Mouse (Mus musculus) heart, embryonic 16.5 days (tissue): ENCODE results near the gene Clec11a. TPM values are rescaled to one million over a fixed set of nuclear protein-coding genes. Genes with fewer than 3 reads are reported as not detected.

ENCODE experiments used
- ATAC-seq: fragments of 200-750 bp; cut with Nextera tagmentation; replicated peaks from 2 replicates; pipeline ENCODE4 v1.8.0; 2017; ENCODE audit warnings: moderate number of reproducible peaks; ENCODE audit not compliant: insufficient read depth, low FRiP score; ENCODE audit errors: extremely low read depth
- H3K27ac ChIP-seq: fragments of 300-500 bp; sonication (generic); 2 replicates; pipeline ENCODE4 v1.5.1; 2014; ENCODE audit warnings: mild to moderate bottlenecking, low read length, control low read depth, moderate library complexity
- H3K27me3 ChIP-seq: fragments of 300-500 bp; sonication (generic); 2 replicates; pipeline ENCODE4 v1.6.1; 2014; ENCODE audit warnings: low read length, mixed read lengths; ENCODE audit not compliant: control insufficient read depth, insufficient read depth
- H3K36me3 ChIP-seq: fragments of 300-500 bp; sonication (generic); 2 replicates; pipeline ENCODE4 v1.6.1; 2014; ENCODE audit not compliant: control insufficient read depth, insufficient read depth
- H3K4me1 ChIP-seq: fragments of 300-500 bp; sonication (generic); 2 replicates; pipeline ENCODE4 v1.6.1; 2014; ENCODE audit warnings: low read length, mixed read lengths; ENCODE audit not compliant: control insufficient read depth, insufficient read depth
- H3K4me2 ChIP-seq: fragments of 300-500 bp; sonication (generic); 2 replicates; pipeline ENCODE4 v1.6.1; 2014; ENCODE audit warnings: low read depth, mild to moderate bottlenecking, control low read depth, low read length
- H3K4me3 ChIP-seq: fragments of 300-500 bp; sonication (generic); 2 replicates; pipeline ENCODE4 v1.5.1; 2014; ENCODE audit warnings: mild to moderate bottlenecking, control low read depth, low read length
- H3K9ac ChIP-seq: fragments of 300-500 bp; sonication (generic); 2 replicates; pipeline ENCODE4 v1.6.1; 2014; ENCODE audit warnings: low read length, control low read depth
- H3K9me3 ChIP-seq: fragments of 300-500 bp; sonication (generic); replicated peaks from 2 replicates; pipeline ENCODE4 v1.6.1; 2016; ENCODE audit warnings: low read length; ENCODE audit not compliant: control insufficient read depth
- WGBS: fragments of 180-500 bp; shearing (Covaris S2); extraction: QIAGEN DNeasy Blood & Tissue Kit; methylation state at CpG from one replicate; pipeline ENCODE4 v1.1.7; 2014; 5-methylcytosine and 5-hydroxymethylcytosine counted together
- polyA plus RNA-seq: library from polyadenylated mRNA; unstranded; fragments of >200 nt; fragmentation: Nextera tagmentation; extraction: Ambion mirVana; gene quantifications from 2 replicates; pipeline ENCODE4 v1.2.1, GENCODE M21; 2015

The Clec11a gene
- polyA plus RNA-seq, 1 experiment from 2014 or later, result 1.8 TPM

- Histone ChIP-seq H3K27me3 (peaks cover 19% of the 10 kb centered on the region), H3K4me3 (no peak overlapping the region), H3K27ac (no peak overlapping the region), H3K36me3 (no peaks in the 10 kb centered on the region), H3K4me1 (no peaks in the 10 kb centered on the region), H3K9ac (no peak overlapping the region), H3K4me2 (no peak overlapping the region), H3K9me3 (no peaks in the 10 kb centered on the region; the same call in none of the 2 replicates)
- ATAC-seq, result no peak
- 26% methylated on average over 11 of the region's 11 CpGs for WGBS
Measured at GRCm38 (mm10) chr7:44274096-44274495, 32.6 kb downstream of the Clec11a start.

GRCm38 (mm10) chr7:44273446-44273845 lies 33.3 kb downstream of the Clec11a start:
- H3K9me3 ChIP-seq, result no peaks in the 10 kb centered on the region; the same call in none of the 2 replicates
- H3K36me3 ChIP-seq, result no peaks in the 10 kb centered on the region
- H3K4me3 ChIP-seq, result no peak overlapping the region
- no peaks in the 10 kb centered on the region for H3K4me1 ChIP-seq
- no peak overlapping the region for H3K27ac ChIP-seq
- H3K27me3 ChIP-seq, result peaks cover 19% of the 10 kb centered on the region
- 67% methylated on average over 7 of the region's 7 CpGs for WGBS
- no peak overlapping the region for H3K9ac ChIP-seq
- H3K4me2 ChIP-seq, result no peak overlapping the region
- no peak for ATAC-seq

DNA sequence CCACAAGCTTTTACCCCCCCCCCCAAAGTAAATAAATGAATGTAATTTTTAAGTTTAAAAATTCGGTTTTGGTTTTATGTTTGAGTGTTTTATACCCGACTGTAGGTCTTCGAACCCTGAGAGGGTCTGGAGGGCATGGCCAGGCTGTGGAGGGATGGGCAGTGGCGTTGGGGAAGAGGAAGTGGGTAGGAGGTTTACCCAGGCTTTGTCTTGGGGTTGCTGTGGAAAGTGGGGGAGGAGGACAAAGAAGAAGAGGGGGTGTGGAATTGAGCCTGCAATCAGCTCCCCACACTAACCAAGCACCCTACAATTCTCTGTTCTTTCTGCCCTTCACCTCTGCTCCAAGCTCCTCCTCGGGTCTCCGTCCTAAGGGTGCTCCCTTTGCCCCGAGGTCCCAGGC lies 34.2 kb downstream of the Clec11a start:
- 77% methylated on average over 7 of the region's 7 CpGs for WGBS
- peaks cover 21% of the 10 kb centered on the region for H3K27me3 ChIP-seq

GRCm38 (mm10) chr7:44271309-44271708 lies 35.4 kb downstream of the Clec11a start:
- 65% methylated on average over 2 of the region's 2 CpGs for WGBS
- no peak overlapping the region for H3K9ac ChIP-seq

More for the DNA sequence above, 34.2 kb downstream of the Clec11a start:
- H3K4me1 ChIP-seq, result no peaks in the 10 kb centered on the region
- no peak overlapping the region for H3K4me3 ChIP-seq
- no peak overlapping the region for H3K27ac ChIP-seq
- H3K36me3 ChIP-seq, result no peaks in the 10 kb centered on the region
- ATAC-seq, result no peak
- no peak overlapping the region for H3K4me2 ChIP-seq
- no peak overlapping the region for H3K9ac ChIP-seq
- H3K9me3 ChIP-seq, result no peaks in the 10 kb centered on the region; the same call in 1 of the 2 replicates

DNA sequence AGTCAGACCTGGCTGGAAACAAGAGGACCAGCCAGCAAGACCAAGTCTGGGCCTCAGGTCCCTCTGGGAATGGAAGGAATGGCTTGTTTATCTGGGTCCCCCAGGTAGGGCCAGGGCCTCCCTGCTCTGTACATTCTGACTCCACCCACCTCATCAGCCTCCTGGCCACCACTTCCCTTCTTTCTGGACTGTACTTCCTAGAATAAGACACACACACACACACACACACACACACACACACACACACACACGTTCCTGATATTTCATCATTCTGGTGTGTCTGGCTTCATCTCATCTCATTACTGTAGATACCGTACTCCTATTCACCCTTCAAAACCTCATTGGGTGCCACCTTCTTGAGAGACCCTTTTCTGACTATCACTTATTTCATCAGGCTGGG lies 37.3 kb downstream of the Clec11a start:
- Histone ChIP-seq H3K4me1 (no peaks in the 10 kb centered on the region), H3K27ac (no peak overlapping the region), H3K9me3 (no peaks in the 10 kb centered on the region; the same call in 1 of the 2 replicates), H3K9ac (no peak overlapping the region), H3K27me3 (peaks cover 21% of the 10 kb centered on the region), H3K4me2 (no peak overlapping the region), H3K4me3 (no peak overlapping the region), H3K36me3 (no peaks in the 10 kb centered on the region)
- no peak for ATAC-seq
- WGBS, result 73% methylated on average over 2 of the region's 2 CpGs

More at GRCm38 (mm10) chr7:44271309-44271708, 35.4 kb downstream of the Clec11a start:
- Histone ChIP-seq H3K4me2 (no peak overlapping the region), H3K4me1 (no peaks in the 10 kb centered on the region), H3K4me3 (no peak overlapping the region), H3K27ac (no peak overlapping the region), H3K9me3 (no peaks in the 10 kb centered on the region; the same call in 1 of the 2 replicates), H3K36me3 (no peaks in the 10 kb centered on the region), H3K27me3 (peaks cover 21% of the 10 kb centered on the region)
- no peak for ATAC-seq

DNA sequence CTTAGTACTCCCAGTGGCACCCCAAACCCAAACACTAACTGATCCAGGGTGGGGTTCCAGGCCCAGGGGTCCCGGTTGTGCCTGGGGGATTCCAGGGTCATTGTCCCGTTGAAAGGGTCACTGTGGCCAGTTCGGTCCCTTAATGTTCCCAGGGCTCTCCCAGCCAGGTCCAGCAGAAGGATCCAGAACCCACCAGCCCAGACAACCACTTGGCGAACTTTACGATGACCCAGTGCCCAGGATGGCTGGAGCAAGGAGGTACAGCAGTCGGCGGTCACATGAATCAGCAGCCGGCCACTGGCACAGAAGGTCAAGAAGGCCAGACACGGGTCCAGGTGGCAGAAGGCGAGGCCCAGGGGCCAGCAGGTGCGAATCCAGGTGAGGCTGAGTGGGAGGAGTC lies 38.6 kb downstream of the Clec11a start:
- H3K4me3 ChIP-seq, result no peak overlapping the region
- no peaks in the 10 kb centered on the region; the same call in 1 of the 2 replicates for H3K9me3 ChIP-seq
- 0 out of 2 replicates have a peak, but pooled peaks cover under 1% of the 10 kb centered on the region for H3K4me1 ChIP-seq
- no peak for ATAC-seq
- no peak overlapping the region for H3K27ac ChIP-seq
- H3K27me3 ChIP-seq, result peaks cover 20% of the 10 kb centered on the region
- H3K4me2 ChIP-seq, result no peak overlapping the region
- no peak overlapping the region for H3K9ac ChIP-seq
- WGBS, result 73% methylated on average over 11 of the region's 11 CpGs
- no peaks in the 10 kb centered on the region for H3K36me3 ChIP-seq

DNA sequence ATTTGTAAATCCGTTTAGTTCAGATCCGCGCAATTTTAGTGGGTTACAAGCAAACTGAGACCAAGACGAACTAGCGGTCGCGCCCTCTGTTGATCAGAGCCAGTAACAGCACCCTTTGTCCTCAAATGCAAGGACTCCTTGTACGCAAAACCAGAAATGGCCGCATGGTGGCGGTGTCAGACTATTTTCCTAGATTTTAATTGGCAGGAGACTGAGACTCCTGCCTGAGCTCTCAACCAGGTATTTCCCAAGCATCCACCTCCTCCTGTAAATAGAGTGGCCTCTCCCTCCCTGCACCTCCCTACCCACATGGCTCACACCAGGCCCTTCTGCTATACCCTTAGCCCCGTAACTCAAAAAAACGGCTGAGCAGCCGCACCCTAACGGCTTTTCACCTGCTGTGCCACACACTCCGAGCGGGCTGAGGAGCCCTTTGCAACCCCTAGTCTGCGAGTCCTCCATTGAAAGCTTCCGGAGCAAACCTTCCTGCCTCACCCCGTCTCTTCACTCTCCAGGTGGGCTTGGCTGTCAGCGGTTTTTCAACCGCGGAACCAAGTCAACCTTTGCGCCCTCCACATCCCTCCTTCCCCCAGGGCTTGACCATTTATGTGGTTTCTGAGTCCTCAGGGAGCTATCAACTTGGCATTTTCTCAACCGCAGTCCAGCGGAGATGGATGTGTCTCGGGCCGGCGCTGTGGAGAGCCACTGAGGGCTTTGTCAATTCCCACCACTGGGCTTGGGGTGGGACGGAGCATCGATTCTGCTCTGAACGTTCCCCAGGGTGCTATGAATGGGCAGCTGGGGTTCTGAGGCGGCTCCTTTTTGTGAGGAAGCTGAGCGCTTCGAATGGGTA lies 43.7 kb downstream of the Clec11a start:
- no peak overlapping the region for H3K27ac ChIP-seq
- H3K27me3 ChIP-seq, result peaks cover 23% of the 10 kb centered on the region
- no peak overlapping the region for H3K9ac ChIP-seq
- 4% methylated on average over 34 of the region's 34 CpGs for WGBS
- H3K4me1 ChIP-seq, result 0 out of 2 replicates have a peak, but pooled peaks cover 3% of the 10 kb centered on the region
- H3K9me3 ChIP-seq, result no peaks in the 10 kb centered on the region
- H3K4me3 ChIP-seq, result peak overlapping the region; percentile 16; the same call in 1 of the 2 replicates
- H3K4me2 ChIP-seq, result peak overlapping the region; percentile 46
- H3K36me3 ChIP-seq, result no peaks in the 10 kb centered on the region
- ATAC-seq, result peak; percentile 38; the same call in 1 of the 2 replicates

- H3K4me2 ChIP-seq, result no peak within 1 kb of the TSS
- H3K4me1 ChIP-seq, result 0 out of 2 replicates have a peak, but pooled peaks cover 3% of the 10 kb centered on the region
- H3K4me3 ChIP-seq, result no peak within 1 kb of the TSS
- H3K36me3 ChIP-seq, result no peaks in the 10 kb centered on the region
- no peak for ATAC-seq
- H3K27ac ChIP-seq, result no peak within 1 kb of the TSS
- peaks cover 23% of the 10 kb centered on the region for H3K27me3 ChIP-seq
- no peak within 1 kb of the TSS for H3K9ac ChIP-seq
- WGBS, result 43% methylated on average over 5 of the region's 5 CpGs
- H3K9me3 ChIP-seq, result no peaks in the 10 kb centered on the region
Measured at GRCm38 (mm10) chr7:44261147-44261546, 45.6 kb downstream of the Clec11a start, which contains the start of gene Gm15517. Gene Gm15517 (plus strand): TSS chr7:44261447.

- WGBS, result 74% methylated on average over 6 of the region's 6 CpGs
- Histone ChIP-seq H3K36me3 (no peaks in the 10 kb centered on the region), H3K9me3 (no peaks in the 10 kb centered on the region), H3K27ac (no peak overlapping the region), H3K27me3 (peaks cover 23% of the 10 kb centered on the region), H3K9ac (no peak overlapping the region), H3K4me1 (0 out of 2 replicates have a peak, but pooled peaks cover 3% of the 10 kb centered on the region), H3K4me2 (no peak overlapping the region), H3K4me3 (no peak overlapping the region)
- no peak for ATAC-seq
Measured at GRCm38 (mm10) chr7:44260410-44260809, 46.3 kb downstream of the Clec11a start.
